Mouse (Mus musculus) E14TG2a.4 (cell line): ENCODE results near the gene Trp53rkb.

Experiments used
- CTCF ChIP-seq: conservative IDR thresholded peaks from 2 replicates; pipeline ENCODE4 v1.5.1; 2014; ENCODE audit warnings: low read length
- NANOG ChIP-seq: IDR thresholded peaks from 2 replicates; pipeline ENCODE4 v1.6.1; 2014; ENCODE audit warnings: borderline replicate concordance, low read length, mixed read lengths
- POU5F1 ChIP-seq: IDR thresholded peaks from 2 replicates; pipeline ENCODE4 v1.6.1; 2014; ENCODE audit warnings: low read length, borderline replicate concordance

DNA sequence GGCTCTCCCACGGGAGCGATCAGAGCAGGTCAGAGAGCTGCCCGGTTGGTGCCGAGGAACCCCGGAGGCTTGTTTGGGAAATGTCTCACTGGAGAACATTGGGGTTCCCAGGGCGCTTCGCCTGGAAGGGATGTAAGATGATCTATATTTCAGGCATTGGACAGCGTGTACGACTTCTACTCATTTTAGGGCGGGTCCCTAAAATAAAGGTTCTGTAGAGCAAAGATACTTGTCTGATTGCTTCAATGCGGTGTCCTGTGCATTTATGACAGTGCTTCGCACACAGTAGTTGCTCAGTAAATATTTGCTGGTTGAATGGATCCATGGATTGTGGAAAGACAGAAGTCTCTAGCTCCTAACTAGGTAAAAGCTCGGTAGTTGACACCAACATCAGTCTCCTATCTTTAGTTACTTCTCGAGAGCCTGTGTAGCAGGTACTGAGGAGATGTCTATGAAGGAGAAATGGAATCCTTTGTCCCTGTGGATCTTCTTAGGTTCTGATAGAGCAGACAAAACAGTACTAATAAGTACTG, 13.9 kb downstream of the Trp53rkb start:
- TF ChIP-seq CTCF (no peak), POU5F1 (no peak), NANOG (no peak)
